Mouse (Mus musculus) lung, adult 2 months (tissue): ENCODE measurements around the gene Cecr2.

ENCODE experiments used
- CTCF ChIP-seq: fragments of 200-500 bp; IDR thresholded peaks from 2 replicates; pipeline ENCODE4 v1.5.1; 2011; ENCODE audit warnings: mild to moderate bottlenecking, low read length, control low read depth; ENCODE audit not compliant: insufficient read depth
- POLR2A ChIP-seq: fragments of 200-500 bp; IDR thresholded peaks from 2 replicates; pipeline ENCODE4 v1.6.1; 2011; ENCODE audit warnings: low read depth, mild to moderate bottlenecking, control low read depth, low read length, borderline replicate concordance; ENCODE audit errors: extremely low read depth

- TF ChIP-seq CTCF: no peak
- no peak for TF ChIP-seq POLR2A
Observed at GRCm38 (mm10) chr6:120788068-120788607, 122.0 kb downstream of the Cecr2 start.
